Mouse (Mus musculus) ZHBTc4 (cell line): ENCODE measurements around the gene Tex50.
A peak's percentile ranks its signal among the peaks of the same experiment; 100 is the strongest.
"Not testable (repeated sequence)": the region's sequence is repeated elsewhere in the genome, so short reads cannot be mapped to it uniquely, and the experiment has no call there.

Experiments used
- DNase-seq: peaks from one replicate; pipeline ENCODE4 v3.0.0-alpha.2; 2011; ENCODE audit warnings: low read depth, low spot score

Tex50 gene

DNA sequence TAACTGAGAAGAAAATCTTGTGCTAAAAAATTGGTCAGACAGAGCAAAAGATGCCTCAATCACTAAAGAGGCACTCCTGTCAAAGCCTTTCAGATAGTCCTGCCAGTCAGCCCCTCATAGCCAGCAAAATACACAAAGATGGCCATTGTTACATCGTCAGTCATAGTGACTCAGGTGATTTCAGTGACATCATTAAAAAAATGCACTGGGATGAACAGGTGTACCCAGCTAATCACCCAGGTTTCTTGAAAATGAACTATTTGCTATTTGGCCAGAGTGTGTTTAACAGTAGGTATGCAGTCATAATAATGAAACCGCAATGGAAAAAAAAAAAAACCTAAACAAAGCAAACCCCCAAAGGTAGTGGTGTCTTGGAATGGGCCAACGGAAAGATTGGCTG, at the start of gene Tex50:
Gene Tex50, minus strand, starts transcription at position 101 of the 400 bp plus-strand sequence.
- no peak for DNase-seq

DNA sequence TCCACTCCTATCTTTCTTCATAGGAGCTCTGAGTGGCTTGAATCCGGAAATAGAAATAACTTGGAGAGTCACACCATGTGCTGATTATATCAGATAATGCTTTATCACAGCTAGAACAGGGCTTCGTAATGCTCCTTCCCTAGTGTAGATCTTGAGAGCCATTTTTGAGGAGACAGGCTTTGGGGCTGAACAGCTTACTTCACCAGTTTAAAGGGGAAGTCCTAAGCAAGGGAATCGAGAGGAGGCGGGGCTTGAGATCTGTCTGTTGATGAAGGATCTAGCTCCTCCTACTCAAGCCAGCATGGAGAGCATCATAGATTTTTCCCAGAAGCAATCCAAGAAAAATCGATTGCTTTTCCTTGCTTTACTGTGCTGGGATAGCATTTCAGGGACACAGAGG, 40.7 kb upstream of the Tex50 start:
- no peak for DNase-seq

DNA sequence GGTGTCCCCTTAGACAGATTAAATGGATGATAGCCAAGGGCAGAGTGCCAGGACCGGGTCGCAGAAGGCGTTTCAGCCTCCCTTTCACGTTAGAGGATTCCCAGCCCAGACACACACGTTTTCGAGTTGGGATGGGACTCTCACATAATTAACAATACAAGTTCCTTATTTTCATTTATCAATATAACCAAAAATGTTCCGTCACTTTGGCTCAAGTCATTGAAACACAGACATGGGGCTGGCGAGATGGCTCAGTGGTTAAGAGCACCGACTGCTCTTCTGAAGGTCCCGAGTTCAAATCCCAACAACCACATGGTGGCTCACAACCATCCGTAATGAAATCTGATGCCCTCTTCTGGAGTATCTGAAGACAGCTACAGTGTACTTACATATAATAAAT, 37.2 kb upstream of the Tex50 start:
- DNase-seq: not testable (repeated sequence)

DNA sequence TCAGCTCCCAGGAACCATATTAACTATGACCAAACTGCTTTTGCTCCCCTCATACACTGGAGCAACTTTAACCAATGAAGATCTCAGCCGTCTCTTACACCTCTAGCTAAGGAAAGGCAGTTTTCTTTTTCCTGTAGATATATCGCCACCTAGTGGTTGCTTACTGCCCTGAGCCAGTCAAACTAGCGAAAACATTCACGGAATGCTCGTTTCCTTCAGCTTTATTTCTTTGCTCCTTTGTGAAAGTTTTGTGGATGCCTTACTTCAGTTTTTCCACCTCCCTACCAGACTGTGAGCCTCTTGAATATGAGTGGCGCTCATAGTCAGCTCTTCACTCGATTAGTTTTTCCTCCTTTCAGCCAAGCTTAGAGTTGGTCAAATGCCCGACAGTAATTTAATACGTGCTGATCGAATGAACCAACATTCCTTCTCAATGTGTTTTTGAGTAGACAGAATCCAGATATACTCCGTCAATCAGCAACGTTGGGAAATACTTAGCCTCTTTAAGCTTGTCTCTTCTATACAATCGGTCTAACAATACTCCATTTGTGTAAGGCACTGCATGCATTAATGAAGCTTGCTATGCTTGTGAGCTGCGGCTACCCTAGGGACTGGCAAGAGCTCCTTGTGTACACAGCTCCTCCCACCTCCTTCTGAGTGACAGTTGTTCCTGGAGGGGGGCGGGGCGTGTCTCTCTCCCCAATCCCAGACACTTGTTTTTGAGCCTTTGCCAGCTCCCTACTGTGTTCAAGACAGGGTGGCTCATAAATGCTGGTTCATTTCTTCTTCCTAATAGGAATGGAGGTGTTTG, 36.6 kb upstream of the Tex50 start:
- DNase-seq: peak; percentile 94

GRCm38 (mm10) chr1:161190253-161190910, 31.3 kb upstream of the Tex50 start:
- no peak for DNase-seq

DNA sequence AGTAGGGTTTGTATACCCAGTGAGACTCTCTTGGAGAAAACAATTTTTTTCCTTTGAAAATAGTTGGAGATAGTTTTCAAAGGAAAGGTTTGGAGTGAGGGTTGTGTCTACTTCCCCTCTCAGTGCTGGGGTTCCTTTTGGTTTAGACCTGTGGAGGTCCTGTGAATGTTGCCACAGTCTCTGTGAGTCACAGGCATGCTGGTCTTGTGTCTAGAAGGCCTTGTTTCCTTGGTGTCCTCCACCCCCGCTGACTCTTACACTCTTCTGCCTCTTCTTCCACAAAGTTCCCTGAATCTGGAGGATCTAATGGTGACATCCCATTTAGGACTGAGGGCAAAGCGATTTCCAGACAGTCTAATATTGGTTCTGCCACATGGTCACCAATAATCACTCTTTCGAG, 26.3 kb upstream of the Tex50 start:
- DNase-seq: no peak

DNA sequence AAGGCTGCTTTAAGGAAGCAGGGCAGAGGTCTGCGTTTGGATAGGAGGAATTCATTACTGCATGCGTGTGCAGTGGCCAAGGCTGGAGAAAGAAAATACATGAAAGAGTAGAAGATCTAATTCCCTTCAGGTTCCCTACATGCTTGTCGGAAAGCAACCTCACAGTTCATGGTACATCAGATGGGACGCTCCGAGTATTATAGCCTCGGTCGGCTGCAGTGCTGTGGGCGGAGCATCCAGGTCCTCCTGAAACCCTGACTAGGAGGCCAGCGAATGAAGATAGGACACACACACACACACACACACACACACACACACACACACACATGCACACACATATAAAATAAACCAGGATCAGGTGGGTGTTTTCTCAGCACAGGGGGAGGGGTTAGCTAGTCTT, 24.6 kb upstream of the Tex50 start:
- DNase-seq: no peak

- DNase-seq: no peak
These were observed 23.3 kb upstream of the Tex50 start for GRCm38 (mm10) chr1:161182386-161182785.

DNA sequence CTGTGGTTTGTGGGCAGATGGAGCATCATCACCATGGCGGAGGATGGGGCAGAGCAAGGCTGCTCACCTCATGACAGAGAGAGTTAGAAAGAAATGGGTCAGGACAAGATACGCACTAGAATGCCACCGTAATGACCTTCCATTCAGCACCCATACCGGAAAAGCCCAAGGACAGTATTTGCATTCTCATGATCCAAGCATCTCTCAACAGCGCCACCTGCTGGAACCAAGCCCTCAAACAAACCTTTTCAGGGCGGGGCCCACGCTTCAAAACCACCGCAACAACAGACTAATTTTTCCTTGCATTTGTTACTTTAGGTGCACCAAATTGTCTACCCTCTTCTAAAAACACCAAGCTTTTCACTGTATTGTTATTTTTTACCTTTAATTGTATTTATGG, 21.6 kb upstream of the Tex50 start:
- peak; percentile 89 for DNase-seq

DNA sequence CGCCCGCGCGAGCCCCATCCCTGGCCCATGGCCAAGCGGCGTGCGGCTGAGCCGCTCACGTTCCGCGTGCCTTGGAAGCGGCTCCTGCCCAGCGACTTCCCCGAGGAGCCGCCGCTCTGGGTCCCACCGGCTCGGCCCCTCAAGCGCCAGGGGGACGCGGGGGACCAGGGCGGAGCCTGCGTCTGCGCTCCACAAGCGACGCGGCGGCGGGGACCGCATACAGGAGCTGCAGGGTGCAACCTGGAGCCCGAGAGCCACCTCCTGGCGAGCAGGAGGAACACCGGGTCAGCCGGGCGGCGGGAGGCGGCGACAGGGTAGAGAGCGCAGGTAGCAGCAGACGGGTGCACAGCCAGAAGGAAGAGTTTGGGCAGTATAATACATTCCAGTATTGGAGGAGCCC, 11.5 kb upstream of the Tex50 start:
- DNase-seq: peak; percentile 94

- peak; percentile 91 for DNase-seq
These were observed 1.2 kb upstream of the Tex50 start for GRCm38 (mm10) chr1:161160266-161160665.

- no peak for DNase-seq
These were observed 2.6 kb downstream of the Tex50 start for GRCm38 (mm10) chr1:161156546-161156945.

DNA sequence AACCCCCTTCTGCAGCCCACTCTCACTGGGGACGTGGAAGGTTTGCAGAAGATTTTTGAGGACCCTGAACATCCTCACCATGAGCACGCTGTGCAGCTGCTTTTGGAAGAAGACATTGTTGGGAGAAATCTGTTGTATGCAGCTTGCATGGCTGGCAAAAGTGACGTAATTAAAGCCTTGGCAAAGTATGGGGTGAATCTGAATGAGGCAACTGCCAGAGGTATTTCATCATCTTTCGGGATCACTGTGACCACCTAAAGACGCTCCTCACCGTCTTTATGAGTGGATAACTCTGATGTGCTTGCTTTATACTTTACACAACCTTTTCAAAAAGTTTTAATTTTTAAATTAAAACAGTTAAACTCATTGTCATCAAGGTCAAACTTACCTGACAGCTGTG, 8.0 kb downstream of the Tex50 start:
- DNase-seq: no peak

DNA sequence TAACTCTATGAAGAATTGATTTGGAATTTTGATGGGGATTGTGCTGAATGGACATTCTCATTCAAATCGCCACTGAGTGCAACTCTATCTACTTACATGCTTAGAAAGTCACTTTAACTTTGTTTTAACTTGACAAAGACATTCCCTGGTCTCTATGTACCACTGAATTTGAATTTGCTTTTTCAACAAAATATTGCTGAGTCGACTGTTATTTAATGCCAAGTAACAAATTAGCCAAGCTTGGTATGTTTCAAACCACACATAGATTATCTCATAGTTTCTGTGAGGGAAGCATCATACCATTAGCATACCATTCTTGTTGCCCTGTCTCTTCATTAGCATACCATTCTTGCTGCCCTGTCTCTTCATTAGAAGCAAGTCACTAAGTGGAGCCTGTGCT, 11.2 kb downstream of the Tex50 start:
- no peak for DNase-seq

DNA sequence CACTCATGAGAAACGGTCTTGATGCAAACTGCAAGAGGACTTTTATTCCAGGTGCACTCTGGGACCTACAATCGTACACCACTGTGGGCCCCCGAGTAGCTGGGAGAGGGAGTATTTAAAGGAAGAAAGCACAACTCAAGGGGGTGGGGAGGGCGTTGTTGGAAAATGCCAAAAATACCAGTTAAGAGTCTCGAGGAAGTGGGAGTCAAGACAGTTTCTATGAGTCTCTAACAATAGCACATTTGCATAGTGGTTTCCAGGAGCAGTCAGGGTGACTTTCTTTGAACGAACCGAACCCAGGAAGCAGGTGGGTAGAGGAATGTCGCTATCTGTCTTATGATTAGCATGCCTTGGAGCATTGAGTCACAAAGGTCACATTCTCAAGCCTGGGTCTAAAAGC, 13.5 kb downstream of the Tex50 start:
- peak; percentile 74 for DNase-seq

GRCm38 (mm10) chr1:161143216-161143615, 15.9 kb downstream of the Tex50 start:
- DNase-seq: no peak

DNA sequence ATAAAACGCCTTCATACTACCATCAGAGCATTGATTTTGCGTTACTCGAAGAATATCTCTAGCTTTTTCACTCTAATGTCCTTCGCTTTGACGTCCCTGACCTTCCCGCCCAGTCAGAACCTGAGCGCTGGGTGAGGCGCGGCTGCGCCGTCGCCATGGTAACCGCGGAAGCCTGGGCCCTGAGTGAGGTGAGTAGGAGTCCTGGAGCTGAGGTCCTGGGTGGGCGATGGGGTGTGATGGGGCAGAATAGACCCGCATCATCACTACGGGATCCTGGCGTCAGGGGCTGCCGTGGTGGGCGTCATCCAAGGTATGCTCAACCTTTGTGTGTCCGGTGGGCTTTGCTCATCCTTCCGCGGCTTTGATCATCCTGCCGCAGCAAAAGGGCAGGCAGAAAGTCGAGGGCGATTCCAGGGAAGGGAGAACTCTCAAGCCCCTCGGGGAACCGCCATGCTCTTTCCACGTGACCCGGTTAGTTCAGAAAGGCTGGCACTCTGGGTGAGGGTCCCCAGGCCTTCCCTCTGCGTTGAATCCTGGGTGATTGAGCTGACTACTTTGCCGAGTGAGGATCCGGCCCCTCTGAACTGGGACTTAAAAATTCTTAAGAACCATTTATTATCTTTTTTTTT, 16.5 kb downstream of the Tex50 start, which contains the start of gene Ankrd45:
Gene Ankrd45, plus strand, starts transcription at position 161 of the 629 bp plus-strand sequence.
- DNase-seq: peak; percentile 92

GRCm38 (mm10) chr1:161140026-161140762, 18.9 kb downstream of the Tex50 start:
- DNase-seq: peak; percentile 80

DNA sequence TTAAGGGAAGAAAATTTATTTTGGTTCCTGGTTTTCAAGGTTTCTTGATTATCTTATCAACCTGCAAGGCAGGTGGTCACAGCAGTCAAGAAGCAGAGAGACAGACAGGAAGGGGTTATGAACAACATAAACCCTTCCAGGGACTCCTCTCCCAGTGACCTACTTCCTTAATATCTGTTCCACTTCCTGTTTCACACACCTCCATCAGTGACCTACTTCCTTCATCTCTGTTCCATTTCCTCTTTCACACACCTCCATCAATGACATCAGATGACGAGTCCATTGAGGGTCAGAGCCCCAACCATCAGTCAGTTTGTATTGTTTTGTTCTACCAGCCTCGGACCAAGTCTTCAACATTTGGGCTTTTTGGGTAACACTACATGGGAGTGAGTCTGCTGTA, 19.6 kb downstream of the Tex50 start:
- DNase-seq: no peak

- peak; percentile 97 for DNase-seq
These were observed 28.1 kb downstream of the Tex50 start, which contains the start of gene Klhl20 for GRCm38 (mm10) chr1:161130726-161131664. Gene Klhl20, minus strand, starts transcription at chr1:161131511.

- no peak for DNase-seq
These were observed 32.7 kb downstream of the Tex50 start for GRCm38 (mm10) chr1:161126461-161126860.
